Comparison of ENCODE assay signal across 9 mouse cellular contexts in the genomic region with DNA sequence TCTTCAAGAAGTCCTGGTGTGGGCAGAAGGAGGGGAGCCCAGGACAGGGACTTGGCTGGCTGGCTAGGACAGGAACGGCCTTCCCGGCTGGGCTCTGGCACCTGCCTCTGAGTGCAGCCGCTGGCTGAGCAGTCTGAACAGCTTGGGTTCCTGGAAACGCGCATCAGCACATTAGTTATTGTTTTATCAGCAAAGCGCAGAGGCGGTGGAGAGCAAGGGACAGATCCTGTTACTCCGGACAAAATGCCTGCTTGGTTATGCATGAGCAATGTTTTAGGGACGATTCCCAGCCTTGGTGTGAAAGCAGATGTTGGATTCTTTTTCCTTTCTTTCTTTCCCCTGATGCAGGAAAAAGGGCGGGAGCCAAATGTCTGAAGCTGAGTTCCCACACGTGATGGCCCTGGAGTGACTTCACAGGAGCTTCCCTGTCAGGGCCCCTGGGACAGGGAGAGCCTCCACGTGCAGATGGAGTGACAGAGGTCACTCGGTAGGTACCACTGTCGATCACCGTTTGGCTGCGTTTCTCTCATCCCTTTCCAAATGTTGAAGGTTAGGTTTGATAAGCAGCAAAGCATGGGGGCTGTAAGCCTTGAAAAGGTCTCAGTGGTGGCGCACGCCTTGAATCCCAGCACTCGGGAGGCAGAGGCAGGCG.
DNase-seq lines count a peak whose midpoint lies in the region; TF ChIP-seq lines count a peak whose summit lies in the region.
"Had no signal": no experiment of that assay in that cellular context is flagged by ENCODE, and none has a peak within 500 bp of the region (broad histone marks: within the 10 kb centered on the region; RNA-seq: fewer than 3 reads in every experiment).

No protein-coding gene starts in this region.

- DNase-seq in layer of hippocampus, postnatal 14 days (ENCODE audit: low spot score in 2 of 2): peak; percentile 29 to 36
- DNase-seq in layer of hippocampus, adult 9-10 months (ENCODE audit: low spot score): no peak
- peak; percentile 79 for DNase-seq in gastrocnemius, postnatal 25 days
- DNase-seq in kidney, adult 8-10 months: peak; percentile 24 to 72
- peak; percentile 23 for DNase-seq in ovary, postnatal 36 days (ENCODE audit: low spot score)
- DNase-seq in frontal cortex, postnatal 10 days (ENCODE audit: low spot score in 2 of 2): no peak
- no peak for DNase-seq in thymus, adult 2 months
- DNase-seq in left cerebral cortex, postnatal 36 days (ENCODE audit: low spot score in 2 of 2): no peak

- no peaks in the 10 kb centered on the region for H3K27me3 ChIP-seq in thymus, adult 2 months (ENCODE audit: control insufficient read depth, insufficient read depth, low read length)
- H3K27me3 ChIP-seq: megakaryocyte, embryonic 14.5 days had no signal

- H3K27ac ChIP-seq in thymus, adult 2 months (ENCODE audit: control insufficient read depth, insufficient read depth, low read length): no peak overlapping the region

- no peak for TF ChIP-seq POLR2A in thymus, adult 2 months (IDR thresholded peaks at IDR 0.05; ENCODE audit: control insufficient read depth, extremely low read depth, insufficient read depth, low read length, poor library complexity)

- no peaks in the 10 kb centered on the region for H3K36me3 ChIP-seq in thymus, adult 2 months (ENCODE audit: control insufficient read depth, insufficient read depth, low read length)

- no peak overlapping the region for H3K4me3 ChIP-seq in thymus, adult 2 months (ENCODE audit: control insufficient read depth, insufficient read depth, low read length)
- H3K4me3 ChIP-seq: megakaryocyte, embryonic 14.5 days had no signal

- TF ChIP-seq CTCF in thymus, adult 2 months (IDR thresholded peaks at IDR 0.05; ENCODE audit: borderline replicate concordance, control insufficient read depth, extremely low read depth, insufficient read depth, low read length, poor library complexity): no peak

- 91% methylated on average over 20 of the region's 20 CpGs for WGBS in thymus, adult 2 months

- no peaks in the 10 kb centered on the region for H3K4me1 ChIP-seq in thymus, adult 2 months (replicated peaks; ENCODE audit: control insufficient read depth, insufficient read depth, low read length)
- H3K4me1 ChIP-seq: megakaryocyte, embryonic 14.5 days had no signal

- intact Hi-C loops in left cerebral cortex, postnatal 36 days (cut with DNase I): loop anchor here (10.0 kb wide), 2 partner anchors 215 to 275 kb away; a partner anchor contains a TSS

Comparison
In these comparisons a context has a peak if more than half of its experiments do, and no peak if none do; other contexts are left out.
1. DNase-seq: peak in layer of hippocampus, postnatal 14 days (2 of 2), gastrocnemius, postnatal 25 days (single experiment), kidney, adult 8-10 months (2 of 2) and ovary, postnatal 36 days (single experiment); none in layer of hippocampus, adult 9-10 months (single experiment), frontal cortex, postnatal 10 days (0 of 2), thymus, adult 2 months (single experiment) and left cerebral cortex, postnatal 36 days (0 of 2).